Mouse (Mus musculus) urinary bladder, postnatal 14 days (tissue): ENCODE measurements at regions not wholly inside any gene's neighbourhood (a gene's known extent, or its start where the extent isn't known, plus 50 kb on each side); places are given as distances from the start of the nearest gene placed in this dataset.

Experiments used
- DNase-seq: peaks from one replicate; pipeline ENCODE4 v3.0.0; 2021; ENCODE audit warnings: low spot score

GRCm38 (mm10) chr13:14898495-14898894 lies 268.5 kb downstream of the AW209491 start:
- DNase-seq, result no peak

- peak; percentile 7 for DNase-seq
Measured at GRCm38 (mm10) chr13:14930137-14930785, 300.3 kb downstream of the AW209491 start.

- DNase-seq, result no peak
Measured at GRCm38 (mm10) chr13:14966187-14966726, 336.3 kb downstream of the AW209491 start.

GRCm38 (mm10) chr13:15002700-15003099 lies 372.7 kb downstream of the AW209491 start:
- no peak for DNase-seq

GRCm38 (mm10) chr13:15011638-15012037 lies 381.7 kb downstream of the AW209491 start:
- DNase-seq, result no peak

- peak; percentile 4 for DNase-seq
Measured at GRCm38 (mm10) chr13:15018811-15019745, 389.1 kb downstream of the AW209491 start.

GRCm38 (mm10) chr13:15026601-15027000 lies 396.6 kb downstream of the AW209491 start:
- no peak for DNase-seq

- DNase-seq, result no peak
Measured at GRCm38 (mm10) chr13:15052667-15053375, 410.2 kb upstream of the Gli3 start.

GRCm38 (mm10) chr13:15054705-15055104 lies 408.3 kb upstream of the Gli3 start:
- DNase-seq, result no peak

- no peak for DNase-seq
Measured at GRCm38 (mm10) chr13:15078635-15079094, 384.4 kb upstream of the Gli3 start.

GRCm38 (mm10) chr13:15079148-15079547 lies 383.9 kb upstream of the Gli3 start:
- no peak for DNase-seq

GRCm38 (mm10) chr13:15082255-15082932 lies 380.6 kb upstream of the Gli3 start:
- DNase-seq, result no peak

GRCm38 (mm10) chr13:15094836-15095235 lies 368.2 kb upstream of the Gli3 start:
- no peak for DNase-seq

GRCm38 (mm10) chr13:15107753-15108305 lies 355.2 kb upstream of the Gli3 start:
- DNase-seq, result peak; percentile 7

- no peak for DNase-seq
Measured at GRCm38 (mm10) chr13:15113383-15113782, 349.7 kb upstream of the Gli3 start.

GRCm38 (mm10) chr13:15130249-15130648 lies 332.8 kb upstream of the Gli3 start:
- DNase-seq, result no peak

GRCm38 (mm10) chr13:15146167-15146566 lies 316.9 kb upstream of the Gli3 start:
- no peak for DNase-seq

- no peak for DNase-seq
Measured at GRCm38 (mm10) chr13:15180898-15181297, 282.1 kb upstream of the Gli3 start.

GRCm38 (mm10) chr13:15211635-15212352 lies 251.2 kb upstream of the Gli3 start:
- no peak for DNase-seq

GRCm38 (mm10) chr13:15212353-15212850 lies 250.6 kb upstream of the Gli3 start:
- DNase-seq, result no peak
